ENCODE assay signal across 7 mouse cellular contexts in the genomic region with DNA sequence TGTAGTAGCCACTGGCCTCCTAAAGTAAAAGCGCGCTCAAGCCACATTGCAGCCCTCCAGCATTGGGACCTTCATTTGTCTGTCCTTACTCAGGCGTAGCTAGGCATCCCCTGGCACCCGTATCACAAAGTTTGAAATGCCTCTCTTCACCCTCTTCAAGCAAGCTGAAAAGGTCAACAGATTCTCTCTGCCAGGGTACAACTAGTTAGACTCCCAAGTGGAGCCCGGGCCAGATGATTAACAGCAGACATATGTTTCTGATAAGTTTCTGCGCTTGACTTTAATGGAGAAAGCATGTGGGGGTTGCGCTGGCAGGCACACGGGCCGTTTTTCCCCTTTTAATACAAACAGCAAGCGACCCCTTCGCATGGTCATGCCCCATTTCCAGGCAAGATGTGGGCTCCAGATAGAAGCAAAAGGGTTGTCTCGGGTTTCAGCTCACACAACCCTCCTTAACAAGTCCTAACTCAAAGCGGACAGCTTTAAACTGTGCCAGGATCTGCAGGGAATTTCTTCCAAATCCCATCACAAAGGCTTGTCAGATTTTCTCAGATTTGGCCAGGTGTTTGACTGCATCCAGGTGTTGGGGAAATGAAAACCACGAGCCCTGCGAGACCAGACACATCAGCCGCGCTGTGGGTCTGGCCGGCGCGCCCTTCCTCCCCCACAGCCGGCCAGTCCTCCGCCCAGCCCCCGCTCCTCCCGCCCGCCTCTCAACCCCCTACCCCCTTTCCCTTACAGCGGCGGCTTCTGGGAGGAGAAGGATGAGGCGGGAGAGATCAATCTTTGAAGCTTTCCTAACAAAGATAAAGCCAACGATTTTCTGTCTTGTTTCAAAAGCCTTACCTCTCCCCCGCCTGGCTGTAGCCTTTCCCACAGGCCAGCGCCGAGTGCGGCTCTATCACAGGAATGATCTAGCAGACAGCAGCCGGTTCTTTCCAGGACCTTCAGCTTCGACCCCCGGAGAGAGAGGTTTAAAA. TPM values are rescaled to one million over a fixed set of nuclear protein-coding genes. Genes with fewer than 3 reads are reported as not detected.
DNase-seq lines count a peak whose midpoint lies in the region; ATAC-seq lines count a peak whose summit lies in the region.

No protein-coding gene starts in this region.

- H3K4me1 ChIP-seq in limb, embryonic 13.5 days: peaks cover 35% of the 10 kb centered on the region
- peaks cover 58% of the 10 kb centered on the region for H3K4me1 ChIP-seq in neural tube, embryonic 13.5 days (replicated peaks)

- H3K9ac ChIP-seq in limb, embryonic 13.5 days: peak overlapping the region; percentile 55
- H3K9ac ChIP-seq in neural tube, embryonic 13.5 days: peak overlapping the region; percentile 53

- H3K27ac ChIP-seq in limb, embryonic 13.5 days: peak overlapping the region; percentile 91
- peak overlapping the region; percentile 33 for H3K27ac ChIP-seq in neural tube, embryonic 13.5 days (replicated peaks)

- peak; percentile 63 for DNase-seq in 3134 (ENCODE audit: extremely low read depth, insufficient read length, low spot score)
- peak; percentile 26 to 29 for DNase-seq in B cell, adult 2 months
- peak; percentile 89 for DNase-seq in embryo, embryonic 9.5 days (ENCODE audit: extremely low spot score)
- DNase-seq in heart, postnatal 10 days: peak; percentile 75 to 81
- DNase-seq in layer of hippocampus, postnatal 25 days (ENCODE audit: extremely low spot score in 1 of 2, low spot score in 1 of 2): no peak

- H3K4me3 ChIP-seq in limb, embryonic 13.5 days: peak overlapping the region; percentile 39
- peak overlapping the region; percentile 26 for H3K4me3 ChIP-seq in neural tube, embryonic 13.5 days

- no peaks in the 10 kb centered on the region for H3K9me3 ChIP-seq in limb, embryonic 13.5 days
- no peaks in the 10 kb centered on the region for H3K9me3 ChIP-seq in neural tube, embryonic 13.5 days

- peak overlapping the region; percentile 68 for H3K4me2 ChIP-seq in limb, embryonic 13.5 days (replicated peaks)
- H3K4me2 ChIP-seq in neural tube, embryonic 13.5 days: peak overlapping the region; percentile 53

- no peaks in the 10 kb centered on the region for H3K27me3 ChIP-seq in limb, embryonic 13.5 days
- H3K27me3 ChIP-seq in neural tube, embryonic 13.5 days: peaks cover 46% of the 10 kb centered on the region

- peaks cover 5% of the 10 kb centered on the region for H3K36me3 ChIP-seq in limb, embryonic 13.5 days
- H3K36me3 ChIP-seq in neural tube, embryonic 13.5 days: no peaks in the 10 kb centered on the region

- intact Hi-C loops in heart, postnatal 10 days (cut with DNase I): no loop called here

- WGBS in limb, embryonic 13.5 days: 1% methylated on average over 34 of the region's 36 CpGs
- WGBS in neural tube, embryonic 13.5 days: 2% methylated on average over 36 of the region's 36 CpGs

- ATAC-seq in limb, embryonic 13.5 days (ENCODE audit: low FRiP score, low read depth): peak; percentile 29; the same call in 1 of the 2 replicates
- ATAC-seq in neural tube, embryonic 13.5 days (ENCODE audit: low read depth): no peak

RNA-seq across cellular contexts. Expression of a gene that starts 4.1 kb away (rescaled TPM):
- total RNA-seq in heart, postnatal 10 days (2021): 10 to 100 TPM; 49.0 to 58.4 TPM
- polyA plus RNA-seq in limb, embryonic 13.5 days (2015; fragmentation: Nextera tagmentation; extraction: Ambion mirVana): 49.6 and 50.2 TPM in 2 replicates
- polyA plus RNA-seq in neural tube, embryonic 13.5 days (2015; fragmentation: Nextera tagmentation; extraction: Ambion mirVana): 19.4 and 25.5 TPM in 2 replicates
- total RNA-seq in layer of hippocampus, postnatal 25 days (2021): 10 to 100 TPM; 18.0 to 24.2 TPM

Comparison
In these comparisons a context has a peak if more than half of its experiments do, and no peak if none do; other contexts are left out.
1. DNase-seq: peak in 3134 (single experiment), B cell, adult 2 months (2 of 2), embryo, embryonic 9.5 days (single experiment) and heart, postnatal 10 days (2 of 2); none in layer of hippocampus, postnatal 25 days (0 of 2).